Mouse (Mus musculus): ENCODE measurements around the gene Clcn1.
A peak's percentile ranks its signal among the peaks of the same experiment; 100 is the strongest.

The Clcn1 gene

DNA sequence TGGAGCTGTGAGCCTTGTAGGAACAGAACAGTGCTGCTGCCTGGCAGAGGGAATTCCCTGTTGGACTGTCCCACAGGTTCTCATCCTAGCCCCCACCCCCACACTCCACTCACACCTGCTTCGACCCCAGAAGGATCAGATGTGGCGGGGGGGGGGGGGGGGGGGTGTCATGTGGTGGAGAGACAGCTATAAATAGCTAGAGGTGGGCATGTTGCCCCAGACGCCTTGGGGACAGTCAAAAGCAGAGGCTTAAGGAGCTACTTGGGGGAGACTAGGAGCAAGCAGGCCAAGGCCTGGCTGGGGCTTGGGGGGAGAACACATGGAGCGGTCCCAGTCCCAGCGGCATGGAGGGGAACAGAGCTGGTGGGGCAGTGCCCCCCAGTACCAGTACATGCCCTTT lies at the start of gene Clcn1:
TSS of gene Clcn1 (plus strand) at position 238 of the 400 bp plus-strand sequence.
- no peak for DNase-seq (ENCODE audit: low spot score in 2 of 2)

DNA sequence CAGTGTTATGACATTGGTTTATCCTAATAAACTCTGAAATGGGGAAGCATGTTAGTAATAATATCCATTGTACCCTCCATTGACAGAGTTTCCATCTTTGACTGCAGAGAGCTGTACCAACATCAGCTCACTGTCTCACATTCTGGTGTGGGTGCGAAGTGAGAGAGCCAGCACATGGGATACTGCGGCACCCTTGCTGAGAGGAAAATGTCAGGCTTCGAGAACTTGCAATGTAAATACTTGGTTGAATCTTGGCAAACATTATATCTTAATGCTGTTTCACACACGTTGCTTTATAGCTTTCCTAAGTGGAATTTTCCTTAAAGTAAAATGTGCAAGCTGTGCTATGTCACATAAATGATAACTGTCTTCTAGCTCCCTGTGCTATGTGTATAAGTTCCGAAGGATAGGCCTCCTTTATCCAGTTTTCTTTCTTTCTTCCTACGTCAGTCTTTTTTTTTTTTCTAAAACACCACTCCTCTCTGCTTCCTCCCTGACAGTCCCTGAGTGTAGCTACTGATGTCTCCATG lies 49.1 kb upstream of the Clcn1 start:
- no peak for DNase-seq (ENCODE audit: low spot score in 2 of 2)

DNA sequence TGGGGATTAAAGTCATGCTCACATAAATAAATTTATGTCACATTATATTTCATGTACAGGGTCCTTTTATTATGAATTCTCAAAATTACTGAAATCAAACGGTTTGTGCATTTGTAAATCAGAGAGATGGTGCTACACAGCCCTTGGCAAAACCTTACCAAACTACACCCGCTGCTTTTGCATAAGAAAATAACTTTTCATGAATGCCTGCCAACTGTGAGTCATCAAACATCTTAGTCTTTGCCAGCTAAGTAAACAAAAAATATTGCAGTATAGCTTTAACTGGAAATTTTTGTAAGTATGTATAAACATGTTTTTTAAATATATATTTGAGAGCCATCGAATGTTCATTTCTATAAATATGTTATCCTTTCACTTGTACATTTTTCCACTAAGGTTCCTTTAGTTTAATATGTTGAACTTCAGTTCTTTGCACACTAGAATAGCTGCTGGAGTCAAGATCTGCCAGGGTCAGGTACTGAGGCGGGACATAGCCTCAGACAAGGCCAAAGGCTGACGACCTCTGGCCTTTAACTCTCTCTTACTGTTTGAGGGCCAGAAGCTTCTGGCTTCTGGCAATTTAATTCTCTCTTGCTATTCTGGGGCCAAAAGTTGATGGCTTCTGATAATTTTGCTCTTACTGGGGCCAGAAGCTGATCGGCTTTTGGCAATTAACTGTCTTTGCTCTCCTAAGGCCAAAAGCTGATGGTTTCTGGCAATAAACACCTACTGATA lies 45.0 kb upstream of the Clcn1 start:
- no peak for DNase-seq (ENCODE audit: low spot score in 2 of 2)

DNA sequence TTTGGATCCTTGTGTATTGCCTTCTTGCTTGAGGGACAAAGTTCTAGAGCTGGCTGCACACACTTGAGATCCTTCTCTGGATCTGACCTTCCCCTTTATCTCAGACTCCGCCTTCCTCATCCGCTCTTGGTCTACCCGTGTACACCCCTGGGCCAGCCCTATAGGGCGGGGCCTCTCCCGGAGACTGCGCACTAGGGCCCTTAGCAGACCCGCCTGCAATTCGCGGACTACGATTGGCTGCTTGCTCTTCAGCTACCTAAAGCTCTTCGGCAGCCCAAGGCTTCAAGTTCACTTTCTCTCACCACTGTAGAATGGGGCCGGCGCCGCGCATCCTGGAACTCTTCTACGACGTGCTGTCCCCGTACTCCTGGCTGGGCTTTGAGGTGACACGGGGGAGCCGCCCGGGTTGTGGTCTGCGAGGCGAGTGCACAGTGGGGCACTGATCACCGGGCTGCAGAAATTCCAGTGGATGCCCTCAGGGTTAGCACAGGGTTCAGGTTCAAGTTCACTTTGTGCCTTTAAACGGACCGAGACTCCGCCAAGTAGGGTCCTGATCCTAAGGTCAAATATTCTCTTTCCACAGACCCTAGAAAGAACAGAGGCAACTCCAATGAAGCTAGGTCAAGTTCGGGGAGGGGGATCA lies 40.7 kb upstream of the Clcn1 start, which contains the start of gene Gstk1:
TSS of gene Gstk1 (plus strand) at position 225 of the 643 bp plus-strand sequence.
- DNase-seq (ENCODE audit: low spot score in 2 of 2), result peak; percentile 71 to 81

DNA sequence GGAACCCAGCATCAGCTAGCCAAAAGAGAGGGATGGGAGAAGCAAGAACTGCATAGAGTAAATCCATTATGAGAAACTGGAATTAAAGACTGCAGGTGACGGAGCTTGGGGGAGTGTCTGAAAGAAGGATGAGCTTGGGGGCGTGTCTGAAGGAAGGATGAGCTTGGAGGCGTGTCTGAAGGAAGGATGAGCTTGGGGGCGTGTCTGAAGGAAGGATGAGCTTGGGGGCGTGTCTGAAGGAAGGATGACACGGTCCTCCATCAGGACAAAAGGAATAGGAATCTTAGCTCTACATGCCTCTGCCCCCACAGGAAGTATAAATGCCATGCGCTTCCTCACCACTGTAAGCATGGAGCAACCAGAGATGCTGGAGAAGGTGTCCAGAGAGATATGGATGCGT lies 39.3 kb upstream of the Clcn1 start:
- peak in 1 of 2 experiments; percentile 14 for DNase-seq (ENCODE audit: low spot score in 2 of 2)

DNA sequence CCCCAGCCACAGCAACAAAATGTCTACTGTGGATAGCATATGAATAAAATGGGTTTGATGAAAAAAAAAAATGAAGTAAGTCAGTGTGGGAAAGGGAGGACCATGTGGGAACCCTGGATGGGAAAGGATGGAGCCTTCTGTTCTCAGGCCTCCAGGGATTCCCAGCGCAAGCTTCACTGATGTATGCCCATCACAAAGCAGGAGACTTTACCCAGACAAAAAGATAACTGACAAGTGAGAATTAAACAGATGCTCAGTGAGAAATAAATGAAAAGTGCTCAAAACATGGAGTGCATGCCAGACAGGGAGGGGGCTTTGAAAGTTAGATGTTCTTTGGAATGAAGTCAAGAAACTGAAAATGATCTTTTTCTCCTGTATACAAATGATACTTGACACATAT lies 38.5 kb upstream of the Clcn1 start:
- no peak for DNase-seq (ENCODE audit: low spot score in 2 of 2)

DNA sequence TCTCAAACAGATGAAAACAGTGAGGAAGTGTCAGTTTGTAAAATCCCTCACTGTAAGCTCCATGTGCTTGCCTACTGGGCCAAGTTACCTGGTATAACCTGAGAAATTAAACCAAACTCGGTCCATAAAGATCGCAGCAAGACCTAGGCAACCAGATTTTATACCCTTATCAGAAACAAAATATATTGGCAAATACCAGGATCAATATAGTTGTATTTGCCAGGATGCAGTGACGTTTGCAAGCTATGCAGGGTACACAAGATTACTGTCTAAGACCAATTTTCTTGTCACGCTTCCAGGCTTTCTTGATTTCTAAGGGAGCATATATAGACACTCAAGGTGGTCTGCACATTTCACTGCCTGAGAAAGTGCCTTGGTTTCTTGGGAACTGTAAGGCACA lies 34.7 kb upstream of the Clcn1 start:
- DNase-seq (ENCODE audit: low spot score in 2 of 2), result no peak

DNA sequence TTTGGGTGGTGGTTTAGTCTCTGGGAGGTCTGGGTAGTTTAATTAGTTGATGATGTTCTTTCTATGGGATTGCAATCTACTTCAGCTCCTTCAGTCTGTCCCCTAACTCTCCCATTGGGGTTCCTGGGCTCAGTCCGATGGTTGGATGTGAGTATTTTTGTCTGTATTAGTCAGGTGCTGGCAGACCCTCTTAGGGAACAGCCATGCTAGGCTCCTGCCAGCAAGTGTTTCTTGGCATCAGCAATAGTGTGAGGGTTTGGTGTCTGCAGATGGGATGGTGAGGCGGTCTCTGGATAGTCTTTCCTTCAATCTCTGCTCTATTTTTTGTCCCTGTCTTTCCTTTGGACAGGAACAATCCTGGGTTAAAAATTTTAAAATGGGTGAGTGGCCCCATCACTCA lies 33.4 kb upstream of the Clcn1 start:
- DNase-seq (ENCODE audit: low spot score in 2 of 2), result no peak

DNA sequence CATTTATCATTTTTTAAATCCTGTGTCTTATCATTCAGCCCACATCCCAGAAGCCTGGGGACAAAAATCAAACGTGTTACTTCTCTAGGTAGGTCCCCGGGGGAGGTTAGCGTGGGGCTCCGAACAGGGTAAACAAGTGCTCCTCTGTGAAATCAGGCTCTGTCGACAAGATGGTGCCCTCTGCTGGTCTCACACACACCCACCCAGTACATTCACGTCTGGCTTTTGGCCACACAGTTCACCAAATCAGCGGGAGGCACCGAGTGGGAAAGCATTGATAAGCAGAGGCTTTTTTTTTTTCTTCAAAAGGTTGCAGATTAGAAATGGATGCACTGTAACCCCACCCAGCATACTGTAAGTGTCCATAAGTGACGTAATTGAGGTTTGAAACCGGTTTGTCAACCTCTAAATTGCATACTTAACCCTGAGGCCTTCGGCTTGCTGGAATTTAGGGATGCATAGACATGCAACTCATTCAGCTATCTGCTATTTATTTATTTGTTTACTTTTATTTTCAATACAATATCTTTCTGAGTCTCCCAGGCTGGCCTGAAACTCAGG lies 29.1 kb upstream of the Clcn1 start:
- peak; percentile 58 to 77 for DNase-seq (ENCODE audit: low spot score in 2 of 2)

DNA sequence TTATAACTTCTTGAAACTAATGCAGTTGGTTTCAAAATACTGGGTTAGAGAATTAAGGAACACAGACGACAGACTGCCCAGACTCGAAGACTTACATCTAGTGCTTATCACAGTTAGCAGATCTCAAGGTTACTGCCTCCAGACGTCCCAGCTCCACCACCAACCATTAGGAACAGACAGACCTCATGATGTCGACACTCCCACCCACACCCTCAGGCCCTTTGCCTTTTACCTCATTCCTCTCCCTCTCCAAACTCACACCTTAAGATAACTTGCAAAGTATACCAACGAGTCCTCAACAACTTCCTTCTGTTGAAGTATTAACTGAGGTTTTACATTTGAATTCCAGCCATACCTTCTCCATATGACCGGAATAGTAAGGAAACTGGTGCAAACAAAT lies 26.1 kb upstream of the Clcn1 start:
- no peak for DNase-seq (ENCODE audit: low spot score in 2 of 2)

DNA sequence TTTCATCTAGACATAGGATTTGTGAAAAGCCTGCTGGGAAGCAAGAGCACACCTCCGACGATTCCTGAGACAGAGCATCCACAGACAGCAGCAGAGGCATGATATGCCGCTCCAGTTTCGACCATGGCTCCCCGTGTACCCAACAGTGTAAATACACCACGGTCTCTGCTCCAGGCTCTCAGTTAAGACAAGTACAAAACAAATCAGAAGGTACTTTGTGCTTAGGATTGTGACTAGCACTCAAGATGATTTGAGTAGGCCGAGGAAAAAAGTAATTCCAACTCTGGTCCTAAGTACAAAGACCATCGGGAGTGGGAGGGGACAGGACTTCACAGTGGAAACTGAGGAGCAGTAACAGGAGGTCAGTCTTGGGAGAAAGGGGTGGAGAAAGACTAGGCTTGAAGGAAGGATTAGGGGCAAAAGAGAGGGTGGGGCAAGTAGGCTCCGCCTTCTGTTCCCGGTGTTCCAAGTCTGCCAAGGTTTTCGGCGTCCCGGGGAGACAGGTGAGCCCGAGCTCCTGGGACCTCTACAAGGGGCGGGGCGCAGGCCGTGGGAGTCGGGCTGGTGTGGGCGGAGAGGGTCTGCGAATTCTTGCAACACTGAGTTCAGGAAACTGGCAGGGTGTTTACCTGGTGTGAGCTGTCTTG lies 24.8 kb upstream of the Clcn1 start, which contains the start of gene Tmem139:
TSS of gene Tmem139 (plus strand) at position 447 of the 647 bp plus-strand sequence.
- DNase-seq (ENCODE audit: low spot score in 2 of 2), result no peak

DNA sequence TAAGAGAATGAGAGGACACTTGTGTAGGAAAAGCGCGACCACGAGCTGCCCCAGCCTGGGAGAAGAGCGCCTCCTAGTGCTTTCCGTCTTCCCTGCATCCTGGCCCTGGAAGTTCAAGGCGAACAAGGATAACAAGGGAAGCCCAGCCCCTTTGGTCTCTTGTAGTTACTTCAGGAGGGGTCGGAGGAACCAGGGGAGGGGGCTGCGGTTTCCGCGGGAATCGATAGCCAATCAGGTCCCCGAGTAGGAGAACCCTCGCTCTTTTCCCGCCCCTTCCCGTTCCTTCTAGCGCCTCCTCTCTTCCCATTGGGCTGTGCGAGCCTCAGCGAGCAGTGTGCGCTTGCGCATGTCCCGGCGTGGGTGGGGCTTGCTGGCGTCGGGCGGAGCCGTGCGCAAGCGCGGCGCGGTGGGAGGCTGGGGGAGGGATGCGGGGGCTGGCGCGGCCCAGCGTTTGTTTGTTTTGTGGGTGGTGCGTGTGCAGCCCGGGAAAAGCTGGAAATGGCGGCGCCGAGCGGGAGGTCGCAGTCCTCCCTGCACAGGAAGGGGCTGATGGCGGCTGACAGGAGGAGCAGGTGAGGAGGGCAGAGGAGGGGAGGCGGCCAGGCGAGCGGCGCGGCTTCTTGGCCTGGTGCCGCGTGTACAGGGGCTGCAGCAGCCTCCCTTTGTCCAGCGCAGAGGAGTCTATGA lies 21.7 kb upstream of the Clcn1 start, which contains the start of gene Casp2:
TSS of gene Casp2 (plus strand) at position 360 of the 687 bp plus-strand sequence.
- DNase-seq (ENCODE audit: low spot score in 2 of 2), result peak; percentile 96 to 98

DNA sequence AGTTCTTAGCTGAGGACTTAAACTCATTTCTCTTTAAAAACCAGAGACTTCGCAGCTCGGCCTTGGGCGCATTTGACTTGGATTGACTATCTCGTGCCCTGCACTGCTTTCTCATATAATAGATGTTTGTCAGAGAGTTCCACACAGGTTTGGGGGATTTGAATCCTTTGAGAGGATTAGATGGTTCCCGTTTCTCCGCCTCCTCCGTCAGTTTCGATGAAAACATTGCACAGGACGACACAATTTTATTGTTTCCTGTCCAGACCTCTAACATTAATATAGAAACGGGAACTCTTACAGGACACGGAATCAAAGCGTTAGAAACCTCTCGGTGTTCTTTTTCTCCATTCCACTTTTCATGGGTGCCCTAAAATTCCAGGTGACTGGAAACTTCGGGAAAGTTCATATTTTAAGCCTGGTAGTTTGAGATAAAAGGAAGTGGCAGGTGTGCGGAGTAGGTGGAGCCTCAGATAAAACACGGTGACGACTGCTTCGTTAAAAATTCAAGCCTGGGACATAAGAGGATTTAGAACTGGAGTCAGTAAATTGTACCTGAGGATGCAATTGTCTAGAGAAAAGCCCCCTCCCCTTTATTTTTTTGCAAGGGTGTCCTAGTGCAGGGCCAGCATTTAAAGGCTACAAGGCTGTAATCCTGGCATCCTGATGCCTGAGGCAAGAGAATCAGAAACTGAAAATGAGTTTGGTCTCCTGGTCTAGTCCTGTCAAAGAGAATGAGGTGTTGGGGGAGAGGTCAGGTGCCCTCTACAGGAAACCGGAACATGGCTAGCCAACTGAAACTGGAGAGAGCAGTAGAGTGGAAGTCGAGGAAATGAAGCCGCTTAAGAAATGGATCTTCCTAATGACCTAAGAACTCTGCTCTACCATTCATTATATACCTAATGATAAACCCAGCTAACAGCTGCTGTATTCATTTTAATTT lies 20.8 kb upstream of the Clcn1 start:
- peak in 1 of 2 experiments; percentile 10 for DNase-seq (ENCODE audit: low spot score in 2 of 2)

DNA sequence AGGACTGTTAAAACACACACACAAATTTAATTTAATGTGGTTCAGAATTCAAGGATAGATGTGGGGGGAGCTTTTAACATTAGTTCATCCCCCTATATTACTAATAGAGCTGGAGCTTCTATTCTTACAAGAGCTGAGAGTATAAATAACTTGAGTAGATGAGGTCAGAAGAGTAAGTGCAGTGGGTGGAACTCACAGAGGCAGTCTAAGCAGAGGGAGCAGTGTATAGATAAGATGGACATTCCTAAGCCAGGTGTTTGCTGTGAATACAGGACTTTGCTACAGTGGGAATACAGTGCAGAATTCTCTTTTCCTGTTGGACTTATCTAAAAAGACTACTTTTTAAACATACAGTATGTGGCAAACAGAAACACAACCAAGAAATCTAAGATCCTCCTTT lies 15.7 kb upstream of the Clcn1 start:
- DNase-seq (ENCODE audit: low spot score in 2 of 2), result no peak

DNA sequence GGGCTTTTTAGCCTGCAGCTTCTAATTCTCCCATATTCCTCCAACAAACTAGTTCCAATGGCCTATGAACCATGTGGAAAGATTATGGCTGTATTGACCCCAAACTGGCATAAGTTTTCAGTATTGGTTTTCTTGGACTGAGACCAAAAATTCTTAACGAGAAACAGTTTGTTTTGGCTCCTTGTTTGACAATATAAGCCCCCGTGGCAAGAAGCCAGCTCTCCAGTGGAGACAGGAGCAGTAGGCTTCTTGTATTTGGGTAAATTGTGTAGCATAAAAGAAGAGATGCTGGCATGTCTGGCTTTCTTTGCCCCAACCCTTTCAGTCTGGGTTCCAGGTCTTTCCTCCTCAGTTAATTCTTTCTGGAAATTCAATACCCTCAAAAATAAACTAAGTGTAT lies 10.3 kb upstream of the Clcn1 start:
- DNase-seq (ENCODE audit: low spot score in 2 of 2), result no peak

DNA sequence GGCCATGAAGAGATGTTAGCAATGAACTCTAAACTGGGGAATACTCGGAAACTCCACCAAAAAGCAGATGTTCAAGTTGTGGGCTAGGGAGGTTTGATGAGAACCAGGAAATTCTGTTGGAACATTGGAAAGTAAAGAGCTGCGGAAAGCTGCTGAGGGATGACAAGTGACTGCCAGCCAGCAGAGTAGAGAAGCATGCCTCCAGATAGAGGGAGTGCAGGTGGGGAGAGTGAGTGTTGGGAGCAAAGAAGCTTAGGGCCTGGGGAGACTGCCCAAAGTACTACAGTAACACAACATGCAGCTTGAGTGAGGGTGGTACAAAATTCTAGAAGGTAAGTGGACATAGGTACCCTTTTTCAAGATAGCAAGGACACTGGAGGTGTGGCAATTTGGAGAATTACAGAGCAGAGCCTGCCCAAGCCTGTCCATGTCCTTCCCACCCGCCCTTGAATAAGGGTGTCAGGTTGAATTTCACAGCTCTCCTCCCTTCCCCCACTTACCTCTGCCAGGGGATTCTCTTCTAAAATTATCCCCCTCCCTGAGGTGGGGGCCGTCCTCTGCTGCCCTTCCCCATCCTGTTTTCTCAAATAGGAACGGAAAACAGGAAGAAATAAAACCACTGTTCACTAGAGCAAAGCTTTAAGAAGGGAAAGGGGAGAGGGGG lies 3.5 kb upstream of the Clcn1 start:
- DNase-seq (ENCODE audit: low spot score in 2 of 2), result no peak

DNA sequence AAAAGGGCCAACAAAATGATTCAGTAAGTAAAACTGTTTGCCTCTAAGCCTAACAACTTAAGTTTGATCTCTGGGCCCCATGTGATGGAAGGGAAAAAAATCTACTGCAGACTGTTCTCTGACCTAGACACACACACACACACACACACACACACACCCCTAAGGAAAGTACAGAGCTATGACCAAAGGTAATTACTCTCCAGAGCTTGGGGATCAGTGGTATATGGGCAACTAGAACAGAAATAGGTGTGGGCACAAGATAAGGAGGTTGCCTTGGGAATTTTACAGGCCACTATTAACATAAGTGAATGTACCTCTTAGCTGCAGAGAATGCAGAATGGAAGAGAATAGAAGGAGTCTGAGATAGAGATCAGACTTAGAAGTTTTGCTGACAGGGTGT lies 1.1 kb downstream of the Clcn1 start:
- no peak for DNase-seq (ENCODE audit: low spot score in 2 of 2)

DNA sequence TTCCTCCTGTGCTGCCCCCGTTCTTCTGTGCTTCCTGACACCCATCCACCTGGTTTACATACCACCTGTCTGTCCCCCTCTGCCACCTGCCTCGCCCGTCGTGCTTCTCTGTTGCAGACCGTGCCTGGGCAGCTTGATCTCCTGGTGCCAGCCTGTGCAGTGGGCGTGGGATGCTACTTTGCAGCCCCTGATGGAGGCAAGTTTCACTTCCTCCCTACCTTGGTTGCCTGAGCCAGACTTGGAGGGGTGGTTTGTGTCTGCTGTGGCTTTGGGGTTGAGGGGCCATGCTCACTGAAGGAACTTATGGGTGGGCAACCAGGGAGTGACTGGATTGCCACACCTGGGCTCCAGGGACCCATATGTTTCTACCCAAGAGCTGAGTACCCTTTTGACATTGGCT lies 6.8 kb downstream of the Clcn1 start:
- no peak for DNase-seq (ENCODE audit: low spot score in 2 of 2)

DNA sequence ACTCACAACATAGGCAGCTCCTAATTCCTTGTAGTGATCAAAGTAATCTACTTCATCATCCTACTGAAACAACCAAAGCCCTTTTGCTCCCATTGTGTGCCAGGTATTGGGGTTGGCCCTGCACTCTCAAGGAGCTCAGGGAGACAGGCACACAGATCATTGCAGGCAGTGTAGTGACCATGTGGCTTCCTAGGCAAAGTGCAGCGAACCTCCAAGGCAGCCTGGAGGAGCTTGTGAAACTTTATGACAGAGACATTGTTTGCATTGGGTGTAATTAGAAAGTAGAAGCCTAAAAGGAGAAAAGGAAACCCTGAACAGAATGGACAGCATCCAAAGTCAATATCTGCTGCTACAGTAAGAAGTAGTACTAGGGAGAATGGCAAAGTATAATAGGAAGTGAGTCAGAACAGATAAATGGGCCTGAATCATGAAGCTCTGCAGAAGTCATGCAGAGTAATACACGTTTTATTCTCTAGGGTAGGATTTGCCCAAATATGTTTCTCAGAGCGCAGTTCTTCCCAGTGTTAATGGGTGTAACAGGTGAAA lies 9.1 kb downstream of the Clcn1 start:
- DNase-seq (ENCODE audit: low spot score in 2 of 2), result no peak

DNA sequence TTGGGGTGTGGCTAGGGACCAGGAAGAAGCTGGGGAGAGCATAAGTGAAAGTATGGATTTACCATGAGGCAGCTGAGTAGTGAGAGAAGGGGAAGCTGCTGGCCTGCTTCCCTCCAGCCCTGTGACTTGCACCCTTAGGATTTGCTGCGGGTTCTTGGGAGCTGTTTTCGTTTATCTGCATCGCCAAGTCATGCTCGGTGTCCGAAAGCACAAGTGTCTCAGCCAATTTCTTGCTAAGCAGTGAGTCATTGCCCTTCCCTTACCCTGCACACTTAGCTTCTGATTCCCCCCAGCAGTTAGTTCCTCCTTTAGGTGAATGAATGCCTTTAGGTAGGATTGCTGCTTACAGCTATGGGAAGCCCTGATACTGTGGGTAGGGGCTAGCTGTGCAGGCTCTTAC lies 12.9 kb downstream of the Clcn1 start:
- no peak for DNase-seq (ENCODE audit: low spot score in 2 of 2)

Measured in thymus, postnatal 10 days (tissue).